Mouse (Mus musculus) embryonic fibroblast, embryonic 13.5 days (primary cell): ENCODE measurements at regions not wholly inside any gene's neighbourhood (a gene's known extent, or its start where the extent isn't known, plus 50 kb on each side); places are given as distances from the start of the nearest gene placed in this dataset.

ENCODE experiments used
- CTCF ChIP-seq: IDR thresholded peaks from 2 replicates; pipeline ENCODE4 v1.5.1; 2011; ENCODE audit warnings: mild to moderate bottlenecking, control low read depth, low read length, moderate library complexity, borderline replicate concordance; ENCODE audit not compliant: insufficient read depth
- POLR2A ChIP-seq: IDR thresholded peaks from 2 replicates; pipeline ENCODE4 v1.6.1; 2011; ENCODE audit warnings: low read depth, mild to moderate bottlenecking, control low read depth, low read length, moderate library complexity

DNA sequence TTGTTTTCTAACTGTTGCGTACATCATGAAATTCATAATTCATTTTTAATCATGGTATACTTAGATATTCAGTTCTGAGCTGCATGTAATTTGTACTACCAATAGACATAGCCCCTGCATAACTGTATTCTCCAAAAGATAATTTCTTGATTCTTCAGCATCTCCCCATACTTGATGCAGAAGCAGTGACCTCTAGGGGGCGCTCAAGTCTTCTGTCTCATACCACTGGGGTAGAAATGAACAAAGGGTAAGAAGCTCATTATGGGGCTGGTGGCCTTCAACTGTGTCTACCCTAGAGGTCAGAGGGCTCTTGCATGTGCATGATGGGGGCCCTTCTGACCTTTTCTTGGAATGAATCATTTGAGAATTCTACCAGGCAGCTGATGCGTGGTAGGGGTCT, 85.6 kb upstream of the H2al1a start:
- TF ChIP-seq POLR2A (no peak), CTCF (no peak)
